Mouse (Mus musculus) lung, postnatal 25 days (tissue): ENCODE data around the gene Atad2b.
A peak's percentile ranks its signal among the peaks of the same experiment; 100 is the strongest.
"Not testable (repeated sequence)": the region's sequence is repeated elsewhere in the genome, so short reads cannot be mapped to it uniquely, and the experiment has no call there.

Experiments
- DNase-seq: peaks from one replicate; pipeline ENCODE4 v3.0.0; 2022; ENCODE audit warnings: low spot score

Atad2b gene

DNA sequence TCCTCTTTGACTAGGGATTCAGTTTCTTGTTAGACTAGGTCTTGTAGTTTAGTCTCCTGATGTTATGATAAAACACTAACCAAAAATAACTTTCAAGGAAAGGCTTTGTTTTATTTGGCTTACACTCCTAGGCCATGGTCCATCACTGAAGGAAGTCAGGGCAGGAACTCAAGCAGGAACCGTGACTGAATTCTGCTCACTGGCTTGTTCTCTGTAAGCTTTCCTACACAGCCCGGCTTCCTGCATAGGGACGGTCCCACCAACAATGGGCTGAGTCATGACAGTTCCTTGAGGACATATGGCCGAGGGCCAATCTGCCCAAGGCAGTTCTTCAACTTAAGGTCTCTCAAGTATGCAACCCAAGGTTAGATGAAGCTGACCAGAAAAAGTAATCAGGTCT lies 5.4 kb upstream of the Atad2b start:
- DNase-seq = no peak

DNA sequence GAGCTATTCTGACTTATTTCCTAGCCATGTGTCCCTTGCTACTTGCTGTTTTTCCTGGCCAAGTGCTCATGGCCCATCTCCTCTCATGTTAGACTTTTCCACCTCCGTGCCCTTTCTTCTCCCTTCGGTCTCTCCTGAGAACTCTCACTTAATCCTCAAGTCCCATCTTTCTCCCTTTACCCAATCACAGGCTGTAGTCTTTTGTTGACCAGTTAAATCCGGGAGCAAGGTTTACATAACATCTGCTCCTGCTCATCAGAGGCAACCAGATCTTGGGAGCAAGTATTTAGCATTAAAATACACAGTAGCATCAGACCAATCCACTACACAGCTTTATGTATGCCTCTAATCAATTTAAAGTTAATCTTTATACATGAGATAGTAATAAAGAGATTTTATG lies 2.7 kb upstream of the Atad2b start:
- DNase-seq = no peak

DNA sequence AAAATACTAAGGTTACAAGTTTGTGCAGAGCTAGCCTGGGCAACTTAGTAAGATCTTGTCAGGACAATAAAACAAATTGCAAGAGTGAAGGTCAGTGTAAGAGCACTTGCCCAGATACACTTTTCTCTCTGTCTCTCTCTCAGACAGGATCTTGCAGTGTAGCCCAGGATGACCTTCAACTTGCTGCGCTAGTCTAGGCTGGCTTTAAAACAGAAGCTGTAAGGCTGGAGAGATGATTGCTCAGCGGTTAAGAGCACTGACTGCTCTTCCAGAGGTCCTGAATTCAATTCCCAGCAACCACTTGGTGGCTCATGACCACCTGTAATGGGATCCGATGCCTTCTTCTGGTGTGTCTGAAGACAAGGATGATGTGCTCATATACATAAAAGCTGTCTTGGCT lies 2.2 kb upstream of the Atad2b start:
- DNase-seq = no peak

- DNase-seq = peak; percentile 81
These were observed 845 bp downstream of the Atad2b start for GRCm38 (mm10) chr12:4917805-4918591.

DNA sequence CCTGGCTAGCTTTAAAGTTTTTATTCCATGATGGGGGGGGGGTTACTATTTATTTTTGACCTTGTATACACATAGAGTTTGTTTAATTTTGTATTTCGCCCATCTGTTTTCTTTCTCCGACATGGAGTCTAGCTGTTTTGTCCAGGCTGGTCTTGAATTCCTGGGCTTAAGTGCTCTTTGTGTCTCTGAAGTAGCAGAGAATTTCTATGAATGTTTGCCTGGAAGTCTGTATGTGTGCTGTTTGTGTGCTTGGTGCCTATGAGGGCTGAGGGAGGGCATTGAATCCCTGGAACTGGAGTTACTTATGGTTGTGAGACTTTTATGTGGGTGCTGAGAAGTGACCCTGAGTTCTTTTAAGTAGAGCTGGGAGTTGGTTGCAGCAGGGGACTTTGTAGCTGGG lies 11.0 kb downstream of the Atad2b start:
- no peak for DNase-seq

DNA sequence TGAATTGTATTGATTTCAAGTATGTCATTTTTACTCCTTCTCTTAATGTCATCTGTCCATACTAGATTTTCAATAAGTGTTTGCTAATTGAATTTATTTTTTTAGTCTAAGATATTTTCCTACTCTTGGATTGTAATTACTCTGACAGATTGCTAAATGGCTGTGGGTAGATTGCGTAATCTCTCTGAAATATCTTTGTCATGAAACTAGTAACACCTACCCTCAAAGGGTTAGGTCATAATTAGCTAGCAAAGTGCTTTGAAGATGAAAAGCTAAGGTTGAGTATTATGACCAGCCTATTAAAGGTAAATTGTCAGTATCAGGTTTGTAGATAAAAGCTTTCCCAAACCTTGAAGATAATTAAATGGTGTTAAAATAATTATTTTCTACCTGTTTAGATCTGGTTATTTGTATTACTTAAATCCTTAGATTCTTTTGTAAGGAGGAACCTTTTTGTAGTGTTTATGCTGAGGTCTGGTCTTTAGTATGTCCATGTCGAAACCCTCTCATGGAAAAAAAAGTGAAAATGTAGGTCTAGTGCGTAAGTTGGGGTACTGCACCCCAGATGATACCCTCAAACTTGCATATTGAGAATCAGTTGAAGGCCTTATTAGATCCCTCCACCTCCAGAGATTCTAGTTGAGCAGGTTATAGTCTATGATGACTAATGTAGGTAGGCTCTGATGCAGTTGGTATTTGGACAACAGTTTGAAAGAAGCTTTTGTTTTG lies 13.8 kb downstream of the Atad2b start:
- DNase-seq = peak; percentile 27

GRCm38 (mm10) chr12:4952272-4952671 lies 35.1 kb downstream of the Atad2b start:
- DNase-seq = no peak

DNA sequence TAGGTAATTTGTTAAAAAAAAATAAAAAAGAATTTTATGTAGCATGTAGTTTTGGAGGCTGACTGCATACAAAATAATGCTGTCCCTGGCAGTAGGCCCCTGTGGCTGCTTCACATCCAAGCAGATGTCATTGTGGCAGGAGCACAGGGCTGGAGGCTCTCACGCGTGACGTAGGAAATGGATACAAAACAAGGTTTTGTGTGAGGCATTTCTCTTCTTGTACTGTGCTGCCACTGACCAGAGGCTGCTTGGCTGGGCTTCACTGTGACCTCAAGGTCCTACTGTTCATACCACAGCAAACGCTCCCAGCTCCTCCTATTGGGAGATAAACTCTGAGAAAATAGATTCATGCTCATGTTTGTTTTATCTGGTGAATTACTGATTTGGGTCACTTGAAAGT lies 36.0 kb downstream of the Atad2b start:
- no peak for DNase-seq

GRCm38 (mm10) chr12:4972939-4973338 lies 55.8 kb downstream of the Atad2b start:
- DNase-seq = peak; percentile 77

GRCm38 (mm10) chr12:4978324-4978723 lies 61.2 kb downstream of the Atad2b start:
- no peak for DNase-seq

DNA sequence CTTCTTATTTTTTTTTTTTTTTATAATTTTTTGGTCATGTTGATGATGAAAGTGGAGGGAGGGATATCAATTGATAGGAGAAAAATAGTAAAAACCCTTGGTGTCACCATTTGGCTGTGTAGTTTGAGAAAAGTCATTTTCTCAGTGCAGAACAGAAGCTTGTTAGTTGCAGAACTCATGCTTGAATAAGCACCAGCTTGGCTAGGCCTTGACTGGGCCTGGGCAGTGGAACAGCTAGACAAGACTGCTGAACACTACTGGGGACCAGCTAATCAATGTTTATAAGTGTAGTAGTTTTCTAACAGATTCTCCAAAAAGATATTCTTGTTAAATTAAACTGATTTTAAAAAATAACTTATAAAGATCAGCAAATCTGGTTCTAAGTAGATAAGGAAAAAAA lies 79.8 kb downstream of the Atad2b start:
- no peak for DNase-seq

GRCm38 (mm10) chr12:5005338-5005737 lies 88.2 kb downstream of the Atad2b start:
- DNase-seq = no peak

- DNase-seq = not testable (repeated sequence)
These were observed 88.6 kb downstream of the Atad2b start for GRCm38 (mm10) chr12:5005776-5006175.

DNA sequence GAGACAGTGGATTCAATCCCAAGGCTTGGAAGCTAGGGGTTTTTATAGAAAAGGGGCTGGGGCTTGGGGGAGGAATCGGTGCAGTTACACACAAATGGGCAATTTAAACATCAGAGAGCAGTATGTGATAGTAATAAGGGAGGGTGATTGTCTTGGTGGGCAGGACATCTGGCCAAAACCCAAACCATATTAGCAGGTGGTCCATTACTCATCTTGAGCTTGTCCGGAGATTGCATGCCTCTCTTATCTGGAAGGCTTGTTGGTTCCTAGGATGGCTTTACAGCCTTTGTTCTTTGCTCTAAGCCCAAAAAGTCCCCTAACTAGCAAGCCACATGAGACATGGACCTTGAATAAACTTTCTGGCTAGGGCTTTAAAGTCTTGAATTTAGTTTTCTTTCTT lies 91.5 kb downstream of the Atad2b start:
- not testable (repeated sequence) for DNase-seq

DNA sequence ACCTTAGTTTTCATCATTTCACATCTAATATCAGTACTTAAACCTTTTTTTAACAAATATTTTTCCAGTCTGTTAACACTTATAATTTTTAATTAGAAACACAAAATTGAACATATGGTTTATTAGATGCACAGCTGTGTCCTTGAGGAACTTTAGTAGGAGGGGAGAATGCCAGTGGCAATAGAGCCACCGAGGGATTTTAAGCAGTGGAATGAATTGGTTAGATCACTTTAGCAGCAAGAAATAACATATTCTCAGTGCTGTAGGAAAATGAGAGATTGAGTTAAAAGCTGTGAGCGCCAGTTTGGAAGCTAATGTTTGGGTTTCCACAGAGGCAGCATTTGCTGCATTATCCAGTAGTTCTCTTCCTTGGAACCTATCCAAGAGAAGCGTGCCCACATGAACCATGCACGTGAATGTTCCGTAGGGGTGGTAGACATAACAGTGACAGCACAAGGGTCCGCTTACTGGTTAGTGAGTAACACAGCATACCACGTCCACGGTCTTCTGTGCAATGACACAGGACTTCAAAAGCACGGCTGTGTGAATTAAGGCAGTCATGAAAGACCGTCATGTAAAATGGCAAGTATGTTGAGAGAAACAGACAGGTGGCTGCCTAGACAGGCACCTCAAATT lies 108.2 kb downstream of the Atad2b start:
- no peak for DNase-seq

DNA sequence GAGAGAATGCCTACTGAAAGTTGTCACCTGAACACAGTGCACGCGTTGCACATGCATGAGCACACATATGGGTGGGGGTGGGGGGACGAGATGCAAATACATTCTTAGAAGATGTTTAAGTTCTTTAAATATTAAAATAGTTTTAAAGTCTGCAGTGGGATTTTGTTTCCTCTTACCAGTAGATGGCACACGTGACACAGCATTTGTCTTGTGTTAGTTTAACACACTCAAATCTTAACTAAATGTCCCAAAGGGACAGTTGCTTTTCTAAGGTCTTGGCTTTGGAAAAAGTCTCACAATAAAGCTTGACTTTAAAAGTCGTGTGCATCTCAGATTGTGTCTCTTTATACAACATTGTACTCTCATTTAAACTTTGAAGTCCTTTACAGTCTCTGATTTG lies 111.9 kb downstream of the Atad2b start:
- DNase-seq = no peak

DNA sequence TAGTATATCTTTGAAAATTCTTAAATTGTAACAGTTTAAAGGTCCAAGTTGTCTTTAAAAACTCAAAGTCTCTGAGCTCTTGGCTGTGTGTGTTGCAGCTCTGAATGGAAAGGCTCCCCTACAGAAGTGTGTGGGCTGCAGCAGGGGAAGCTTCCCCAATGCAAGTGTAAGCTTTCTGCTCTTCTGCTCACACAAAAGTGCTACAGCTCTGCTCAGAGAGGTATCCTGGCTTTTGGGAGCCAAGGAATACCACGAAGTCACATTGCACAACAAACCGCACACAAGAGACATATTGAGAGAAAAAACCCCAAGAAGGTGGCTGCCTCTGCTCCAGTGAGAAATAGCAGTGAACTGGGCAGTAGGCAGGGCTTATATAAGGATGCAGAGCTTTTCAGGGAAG lies 120.9 kb downstream of the Atad2b start:
- DNase-seq = no peak

GRCm38 (mm10) chr12:5044141-5044540 lies 127.0 kb downstream of the Atad2b start:
- no peak for DNase-seq

DNA sequence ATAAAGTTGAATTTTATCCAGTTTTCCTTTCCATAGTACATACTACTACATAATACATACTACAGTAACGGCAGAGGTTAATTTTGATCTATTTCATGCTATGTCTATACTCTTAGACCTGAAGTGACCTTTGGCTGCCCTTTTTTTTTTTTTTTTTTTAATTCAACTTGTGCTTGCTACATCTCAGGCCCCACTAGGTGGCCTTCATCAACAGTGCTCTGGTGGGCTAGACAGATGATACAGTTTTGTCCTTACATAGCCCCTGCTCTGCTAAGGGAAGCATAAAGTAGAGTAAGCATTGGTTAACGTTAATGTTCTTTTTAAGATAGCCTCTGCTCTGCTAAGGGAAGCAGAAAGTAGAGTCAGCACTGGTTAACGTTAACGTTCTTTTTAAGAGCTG lies 131.0 kb downstream of the Atad2b start:
- DNase-seq = no peak

DNA sequence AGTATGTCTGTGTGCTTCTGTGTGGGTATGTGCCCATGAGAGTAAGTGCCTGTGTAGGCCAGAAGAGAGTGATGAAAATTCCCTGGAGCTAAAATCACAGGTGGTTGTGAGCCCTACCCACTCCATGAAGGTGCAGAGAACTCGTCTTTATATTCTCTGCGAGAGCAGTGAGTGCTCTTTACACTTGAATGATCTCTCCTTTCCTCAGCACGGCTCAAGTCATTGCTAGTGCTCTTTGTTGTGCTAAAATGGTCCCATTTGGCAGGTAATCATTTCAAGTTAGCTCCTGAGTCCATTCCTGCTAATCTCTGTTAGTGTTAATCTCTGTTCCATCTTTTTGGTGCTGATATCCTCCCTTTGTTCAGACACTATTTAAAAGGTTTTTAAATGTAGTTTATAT lies 150.4 kb downstream of the Atad2b start:
- DNase-seq = no peak

DNA sequence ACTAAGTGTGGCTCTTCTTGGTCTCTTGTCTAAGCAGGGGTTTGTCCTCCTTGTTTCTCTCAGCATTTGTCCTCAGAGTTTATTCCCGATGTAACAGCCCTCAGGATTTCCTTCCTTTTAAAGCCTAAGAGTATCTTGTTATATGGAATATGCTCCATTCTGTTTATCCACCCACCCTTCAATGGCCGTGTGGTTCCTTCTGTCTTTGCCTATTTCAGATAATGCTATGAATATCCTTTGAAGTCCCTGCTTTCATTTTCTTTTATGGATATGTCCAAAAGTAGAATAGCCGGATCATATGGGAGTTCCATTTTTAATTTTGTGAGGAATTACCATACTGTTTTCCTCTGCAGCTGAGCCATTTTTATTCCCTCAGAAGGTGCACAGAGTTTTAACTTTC lies 153.0 kb downstream of the Atad2b start:
- DNase-seq = no peak

DNA sequence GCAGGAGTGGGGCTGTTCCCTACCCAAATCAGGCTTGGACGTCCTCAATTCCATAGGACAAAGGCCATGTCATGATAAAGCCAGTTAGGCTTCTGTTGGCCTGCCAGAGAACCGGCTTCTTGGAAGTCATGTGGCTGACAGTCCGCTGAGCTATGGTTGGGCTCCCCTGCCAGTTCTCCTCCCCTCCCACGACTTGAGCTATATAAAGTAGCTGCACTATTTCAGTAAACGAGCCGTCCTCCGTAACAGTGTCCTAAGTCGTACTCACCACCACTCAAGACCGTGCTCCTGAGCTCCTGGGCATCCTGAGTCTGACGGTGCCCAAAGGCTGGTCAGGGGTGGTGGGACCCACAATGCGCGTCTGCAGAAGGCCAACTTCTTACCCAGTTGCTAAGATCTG lies 156.0 kb downstream of the Atad2b start:
- DNase-seq = no peak

GRCm38 (mm10) chr12:5081480-5081879 lies 164.3 kb downstream of the Atad2b start:
- DNase-seq = no peak
